Mouse (Mus musculus) olfactory bulb, adult 2 months (tissue): ENCODE data around the gene Mindy4b-ps.

Experiments
- CTCF ChIP-seq: fragments of 200-500 bp; IDR thresholded peaks from 2 replicates; pipeline ENCODE4 v1.5.1; 2012; ENCODE audit warnings: low read depth, mild to moderate bottlenecking, low read length, moderate library complexity; ENCODE audit not compliant: insufficient read depth
- POLR2A ChIP-seq: fragments of 200-500 bp; IDR thresholded peaks from 2 replicates; pipeline ENCODE4 v1.6.1; 2012; ENCODE audit warnings: mild to moderate bottlenecking, low read depth, low read length, moderate library complexity; ENCODE audit not compliant: insufficient read depth

DNA sequence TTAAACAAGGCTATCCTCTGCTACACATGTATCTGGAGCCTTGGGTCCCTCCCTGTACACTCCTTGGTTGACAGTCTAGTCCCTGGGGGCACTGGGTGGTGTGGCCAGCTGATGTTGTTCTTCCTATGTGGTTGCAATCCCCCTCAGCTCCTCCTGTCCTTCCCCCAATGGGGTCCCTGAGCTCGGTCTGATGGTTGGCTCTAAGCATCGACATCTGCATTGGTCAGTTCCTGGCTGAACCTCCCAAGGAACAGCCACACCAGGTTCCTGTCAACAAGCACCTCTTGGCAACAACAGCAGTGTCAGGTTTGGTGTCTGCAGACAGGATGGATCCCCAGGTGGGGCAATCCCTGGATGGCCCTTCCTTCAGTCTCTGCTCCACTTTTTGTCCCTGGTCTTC is 82.6 kb downstream of the Mindy4b-ps start:
- TF ChIP-seq POLR2A, result no peak
- TF ChIP-seq CTCF, result no peak
